Mouse (Mus musculus) limb, embryonic 14.5 days (tissue): Measurements from ENCODE around the gene BC005537. TPM values are rescaled to one million over a fixed set of nuclear protein-coding genes. Genes with fewer than 3 reads are reported as not detected.

Source experiments
- ATAC-seq: fragments of 200-750 bp; cut with Nextera tagmentation; 2 replicates; pipeline ENCODE4 v1.8.0; 2017; ENCODE audit warnings: low read depth, moderate number of reproducible peaks, moderate TSS enrichment; ENCODE audit not compliant: low FRiP score
- DNase-seq: peaks from one replicate; pipeline ENCODE4 v3.0.0-alpha.2; 2015; ENCODE audit warnings: low spot score
- H3K27ac ChIP-seq: fragments of 300-500 bp; sonication (generic); replicated peaks from 2 replicates; pipeline ENCODE4 v1.5.1; 2014; ENCODE audit warnings: low read depth, mild to moderate bottlenecking, low read length, moderate library complexity, mixed read lengths
- H3K27me3 ChIP-seq: fragments of 300-500 bp; sonication (generic); 2 replicates; pipeline ENCODE4 v1.6.1; 2014; ENCODE audit warnings: low read length, mixed read lengths; ENCODE audit not compliant: control insufficient read depth, insufficient read depth
- H3K36me3 ChIP-seq: fragments of 300-500 bp; sonication (generic); 2 replicates; pipeline ENCODE4 v1.6.1; 2014; ENCODE audit warnings: mild to moderate bottlenecking, low read length, moderate library complexity, mixed read lengths; ENCODE audit not compliant: control insufficient read depth, insufficient read depth
- H3K4me1 ChIP-seq: fragments of 300-500 bp; sonication (generic); 2 replicates; pipeline ENCODE4 v1.6.1; 2014; ENCODE audit warnings: antibody characterized with exemption, low read length, mixed read lengths; ENCODE audit not compliant: control insufficient read depth, insufficient read depth
- H3K4me2 ChIP-seq: fragments of 300-500 bp; sonication (generic); replicated peaks from 2 replicates; pipeline ENCODE4 v1.6.1; 2014; ENCODE audit warnings: low read depth, mild to moderate bottlenecking, low read length, moderate library complexity; ENCODE audit not compliant: severe bottlenecking
- H3K4me3 ChIP-seq: fragments of 300-500 bp; sonication (generic); replicated peaks from 2 replicates; pipeline ENCODE4 v1.5.1; 2014; ENCODE audit warnings: low read length
- H3K9ac ChIP-seq: fragments of 300-500 bp; sonication (generic); 2 replicates; pipeline ENCODE4 v1.6.1; 2014; ENCODE audit warnings: mild to moderate bottlenecking, low read depth, low read length, moderate library complexity; ENCODE audit not compliant: severe bottlenecking
- H3K9me3 ChIP-seq: fragments of 300-500 bp; sonication (generic); 2 replicates; pipeline ENCODE4 v1.6.1; 2016; ENCODE audit warnings: low read length; ENCODE audit not compliant: control insufficient read depth
- POLR2A ChIP-seq: fragments of 200-500 bp; IDR thresholded peaks from 2 replicates; pipeline ENCODE4 v1.8.0; 2012; ENCODE audit warnings: inconsistent platforms, mild to moderate bottlenecking, moderate library complexity, borderline replicate concordance; ENCODE audit not compliant: insufficient read depth, insufficient read length; ENCODE audit errors: extremely low read depth
- WGBS: fragments of 180-500 bp; shearing (Covaris S2); extraction: QIAGEN DNeasy Blood & Tissue Kit; methylation state at CpG from one replicate; pipeline ENCODE4 v1.1.7; 2014; 5-methylcytosine and 5-hydroxymethylcytosine counted together
- polyA plus RNA-seq, 2 experiments: library from polyadenylated mRNA; depleted of rRNA in 1 of 2; stranded (reverse) in 1 of 2; unstranded in 1 of 2; fragments of >200 nt; fragmentation: Nextera tagmentation in 1 of 2; extraction: Ambion mirVana in 1 of 2; gene quantifications; 2 replicates each; pipeline versions ENCODE4 v1.2.1 to v1.2.3; 2012 to 2014

BC005537 gene
- 70.5 and 87.7 TPM in 2 replicates for polyA plus RNA-seq (2012; rRNA removed)
- polyA plus RNA-seq (2014; fragmentation: Nextera tagmentation; extraction: Ambion mirVana) = 29.3 and 32.0 TPM in 2 replicates

DNA sequence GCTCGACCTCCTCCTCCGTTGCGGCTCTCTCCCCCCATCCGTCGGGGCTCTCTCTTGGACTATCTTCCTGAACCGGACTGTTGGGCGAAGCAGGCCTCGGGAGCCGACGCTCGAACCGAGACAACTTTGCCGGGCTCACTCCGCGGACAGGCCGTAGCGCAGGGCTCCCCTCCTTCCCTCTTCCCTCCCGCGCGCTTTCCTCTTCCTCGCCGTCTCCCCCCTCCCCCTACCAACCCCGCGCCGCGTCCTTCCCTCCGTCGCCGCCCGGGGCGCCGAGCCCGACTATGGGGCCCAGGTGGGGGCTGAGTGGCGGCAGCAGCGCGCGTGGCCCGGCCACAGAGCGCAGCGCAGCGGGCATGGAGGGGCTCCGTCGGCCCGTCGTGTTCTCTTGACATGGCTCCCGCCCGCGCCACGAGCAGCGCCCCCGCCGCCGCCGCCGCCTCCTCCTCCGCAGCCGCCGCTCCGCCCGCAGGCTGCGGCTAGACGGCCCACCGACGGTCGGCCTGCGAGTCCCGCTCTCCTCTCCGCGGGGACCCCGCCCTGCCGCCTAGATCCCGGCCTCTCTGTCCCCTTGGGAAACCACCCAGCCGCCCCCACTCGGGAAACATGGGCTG is at the start of gene BC005537:
Gene BC005537, plus strand, starts transcription at position 350 of the 614 bp plus-strand sequence.
- Histone ChIP-seq H3K36me3 (peaks cover 16% of the 10 kb centered on the region), H3K4me3 (peak within 1 kb of the TSS; percentile 95), H3K4me2 (peak within 1 kb of the TSS; percentile 57), H3K27me3 (no peaks in the 10 kb centered on the region), H3K4me1 (peaks cover 15% of the 10 kb centered on the region), H3K9ac (peak within 1 kb of the TSS; percentile 97), H3K9me3 (no peaks in the 10 kb centered on the region), H3K27ac (peak within 1 kb of the TSS; percentile 100)
- ATAC-seq (peak; percentile 52), DNase-seq (peak; percentile 63)
- TF ChIP-seq POLR2A = no peak
- WGBS = 5% methylated on average over 52 of the region's 74 CpGs

DNA sequence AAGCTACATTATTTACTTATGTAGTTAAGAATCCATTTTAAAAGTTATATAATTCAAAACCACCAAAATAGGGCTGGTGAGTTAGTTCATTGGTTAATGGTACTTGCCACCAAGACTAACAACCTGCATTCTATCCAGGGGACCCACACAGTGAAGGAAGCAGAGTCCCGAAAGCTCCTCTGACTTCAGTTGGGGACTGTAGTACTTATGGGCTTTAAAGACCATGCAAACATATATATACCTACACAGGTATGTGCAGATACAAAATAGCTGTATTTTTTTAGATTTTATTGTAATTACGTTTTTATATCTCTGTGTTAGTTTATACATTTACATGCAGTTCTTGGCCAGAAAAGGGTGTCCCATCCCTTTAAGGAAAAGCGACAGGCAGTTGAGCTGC is 44.7 kb upstream of the BC005537 start:
- ATAC-seq = no peak
- Histone ChIP-seq H3K27me3 (no peaks in the 10 kb centered on the region), H3K4me3 (no peak overlapping the region), H3K4me2 (no peak overlapping the region), H3K27ac (no peak overlapping the region), H3K9me3 (no peaks in the 10 kb centered on the region), H3K4me1 (peaks cover 5% of the 10 kb centered on the region; the same call in 1 of the 2 replicates), H3K9ac (no peak overlapping the region), H3K36me3 (peaks cover 43% of the 10 kb centered on the region)
- no peak for TF ChIP-seq POLR2A
- 94% methylated on average over 3 of the region's 3 CpGs for WGBS
- no peak for DNase-seq

GRCm38 (mm10) chr13:24757820-24758564 is 43.5 kb upstream of the BC005537 start:
- H3K9ac ChIP-seq = no peak overlapping the region
- H3K4me2 ChIP-seq = no peak overlapping the region
- peaks cover 9% of the 10 kb centered on the region for H3K4me1 ChIP-seq
- H3K27me3 ChIP-seq = no peaks in the 10 kb centered on the region
- DNase-seq (no peak), ATAC-seq (no peak)
- 90% methylated on average over 12 of the region's 12 CpGs for WGBS
- peaks cover 35% of the 10 kb centered on the region for H3K36me3 ChIP-seq
- no peaks in the 10 kb centered on the region for H3K9me3 ChIP-seq
- no peak overlapping the region for H3K4me3 ChIP-seq
- H3K27ac ChIP-seq = no peak overlapping the region
- no peak for TF ChIP-seq POLR2A

GRCm38 (mm10) chr13:24759451-24759850 is 42.0 kb upstream of the BC005537 start:
- no peaks in the 10 kb centered on the region for H3K9me3 ChIP-seq
- H3K9ac ChIP-seq = no peak overlapping the region
- H3K4me3 ChIP-seq = no peak overlapping the region
- H3K4me2 ChIP-seq = no peak overlapping the region
- peaks cover 9% of the 10 kb centered on the region for H3K4me1 ChIP-seq
- ATAC-seq (no peak), DNase-seq (no peak)
- WGBS = 88% methylated on average over 10 of the region's 10 CpGs
- TF ChIP-seq POLR2A = no peak
- H3K36me3 ChIP-seq = peaks cover 27% of the 10 kb centered on the region
- no peaks in the 10 kb centered on the region for H3K27me3 ChIP-seq
- no peak overlapping the region for H3K27ac ChIP-seq

DNA sequence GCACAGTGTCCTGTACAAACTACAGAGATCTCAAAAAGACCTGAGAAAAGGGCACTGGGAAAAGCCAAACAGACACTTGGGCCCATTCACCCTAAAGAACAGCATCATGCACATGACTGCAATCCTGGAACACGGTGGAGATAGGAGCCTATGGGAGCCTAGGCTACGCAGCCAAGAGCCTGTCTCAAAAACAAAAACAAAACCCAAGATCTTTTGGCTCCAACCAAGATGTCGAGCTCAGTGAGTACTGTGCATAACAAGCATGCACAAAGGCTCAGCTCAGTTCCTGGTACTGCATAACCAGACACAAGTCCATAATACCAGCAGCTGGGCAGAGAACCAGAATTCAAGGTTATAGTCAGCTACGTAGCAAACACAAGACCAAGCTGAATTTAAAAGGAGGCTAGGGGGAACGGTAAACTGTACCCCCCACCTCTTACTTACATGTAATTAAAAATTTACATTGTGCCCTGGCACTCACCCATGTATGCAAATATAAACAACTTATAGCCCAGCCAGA is 41.0 kb upstream of the BC005537 start:
- Histone ChIP-seq H3K4me2 (peak overlapping the region; percentile 72), H3K4me1 (peaks cover 9% of the 10 kb centered on the region), H3K4me3 (peak overlapping the region; percentile 99), H3K27ac (no peak overlapping the region), H3K9ac (peak overlapping the region; percentile 83), H3K9me3 (no peaks in the 10 kb centered on the region), H3K36me3 (peaks cover 21% of the 10 kb centered on the region), H3K27me3 (no peaks in the 10 kb centered on the region)
- no peak for TF ChIP-seq POLR2A
- no peak for DNase-seq
- ATAC-seq = no peak
- WGBS = 54% methylated on average over 5 of the region's 5 CpGs
